Mouse (Mus musculus) left cerebral cortex, adult 18-20 months (tissue): ENCODE results near the gene Nol10. TPM values are rescaled to one million over a fixed set of nuclear protein-coding genes. Genes with fewer than 3 reads are reported as not detected.

Source experiments
- DNase-seq, 2 experiments: peaks; one replicate each; pipeline ENCODE4 v3.0.0; 2021 to 2022; ENCODE audit warnings: low spot score in 2 of 2, mixed read lengths in 1 of 2
- total RNA-seq, 2 experiments: library from RNA; stranded (reverse); gene quantifications; 2 replicates each; pipeline ENCODE4 v1.2.3; 2021

Gene Nol10
- total RNA-seq, 2 experiments from 2014 or later, result 20.8 to 21.3 TPM

GRCm38 (mm10) chr12:17360104-17360503, 11.8 kb downstream of the Nol10 start:
- no peak for DNase-seq

- DNase-seq, result no peak
Measured at GRCm38 (mm10) chr12:17360650-17361049, 12.4 kb downstream of the Nol10 start.

- no peak for DNase-seq
Measured at GRCm38 (mm10) chr12:17362316-17362715, 14.1 kb downstream of the Nol10 start.

GRCm38 (mm10) chr12:17366981-17367380, 18.7 kb downstream of the Nol10 start:
- DNase-seq, result peak; percentile 44 to 45

GRCm38 (mm10) chr12:17369111-17369510, 20.9 kb downstream of the Nol10 start:
- DNase-seq, result no peak

DNA sequence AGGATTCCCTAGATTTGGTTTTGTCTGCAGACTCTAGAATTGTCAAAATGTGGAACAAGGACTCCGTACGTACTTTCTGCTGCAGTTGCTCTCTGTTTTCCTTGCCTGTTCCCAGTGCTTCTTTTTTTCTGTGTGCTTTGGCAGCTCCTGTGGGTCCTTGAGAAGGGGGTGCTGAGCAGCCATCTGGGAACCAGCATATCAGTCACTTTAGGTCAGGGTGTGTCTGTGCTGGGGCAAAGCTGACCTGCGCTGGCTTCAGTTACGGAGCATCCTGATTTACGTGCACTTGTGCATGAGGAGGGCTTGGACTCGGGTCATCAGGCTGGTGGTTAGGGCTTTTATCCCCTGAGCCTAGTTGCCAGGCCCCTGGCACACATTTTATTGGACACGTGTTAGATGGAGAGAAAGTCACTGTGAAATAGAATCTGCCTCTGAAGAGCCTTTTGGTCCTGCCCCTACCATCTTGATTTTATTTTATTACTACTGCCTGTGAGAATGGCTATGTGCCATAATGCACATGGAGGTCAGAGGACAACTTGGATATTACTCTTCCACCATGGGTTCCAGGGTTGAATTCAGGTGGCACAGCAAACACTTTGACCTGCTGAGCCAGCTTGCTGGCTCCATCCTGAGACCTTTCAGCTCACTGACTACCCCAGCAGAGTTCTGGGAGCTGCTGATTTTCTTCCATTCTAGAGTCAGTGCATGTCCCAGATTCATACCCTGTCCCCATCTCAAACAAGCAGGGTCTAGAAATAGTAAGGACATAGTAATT, 21.5 kb downstream of the Nol10 start:
- no peak for DNase-seq

- no peak for DNase-seq
Measured at GRCm38 (mm10) chr12:17371589-17372235, 23.5 kb downstream of the Nol10 start.

DNA sequence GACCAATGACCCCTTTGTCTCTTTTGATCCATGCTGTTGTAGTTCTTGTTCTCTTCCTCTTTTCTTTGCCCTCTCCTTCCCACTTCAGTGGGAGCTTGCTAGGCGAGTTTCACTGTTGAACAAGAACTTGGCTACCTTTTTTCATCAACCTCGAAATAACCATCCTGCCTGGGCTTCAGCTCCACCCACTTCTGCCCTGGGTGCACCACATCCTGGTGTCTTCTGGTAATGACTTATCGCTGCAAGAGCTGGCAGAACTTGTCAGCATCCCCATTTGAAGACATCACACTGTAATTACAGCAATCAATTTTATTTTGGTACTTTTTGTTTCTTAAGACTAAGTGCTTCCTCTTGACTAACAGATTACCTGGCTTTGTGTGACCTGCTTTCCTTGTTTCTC, 24.4 kb downstream of the Nol10 start:
- no peak for DNase-seq

- no peak for DNase-seq
Measured at GRCm38 (mm10) chr12:17373470-17373975, 25.3 kb downstream of the Nol10 start.

DNA sequence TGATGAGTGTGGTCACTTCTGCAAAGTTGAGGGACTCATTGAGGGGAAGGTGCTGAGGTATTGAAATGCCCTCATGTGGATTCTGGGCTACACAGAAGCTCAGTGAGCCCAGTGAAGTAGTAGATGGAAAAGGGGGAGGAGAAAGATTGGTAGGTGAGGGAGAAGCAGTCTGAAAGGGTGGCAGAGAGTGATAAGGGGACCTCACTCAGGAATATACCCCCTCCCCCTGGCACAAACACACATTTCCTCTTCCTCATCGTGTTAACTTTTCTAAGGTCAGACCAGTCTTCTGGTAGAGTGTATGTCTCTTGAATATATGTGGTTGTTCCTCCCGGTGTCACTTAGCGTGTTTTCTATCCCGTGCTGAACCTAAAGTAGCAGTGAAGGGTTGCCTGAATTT, 27.0 kb downstream of the Nol10 start:
- DNase-seq, result no peak

DNA sequence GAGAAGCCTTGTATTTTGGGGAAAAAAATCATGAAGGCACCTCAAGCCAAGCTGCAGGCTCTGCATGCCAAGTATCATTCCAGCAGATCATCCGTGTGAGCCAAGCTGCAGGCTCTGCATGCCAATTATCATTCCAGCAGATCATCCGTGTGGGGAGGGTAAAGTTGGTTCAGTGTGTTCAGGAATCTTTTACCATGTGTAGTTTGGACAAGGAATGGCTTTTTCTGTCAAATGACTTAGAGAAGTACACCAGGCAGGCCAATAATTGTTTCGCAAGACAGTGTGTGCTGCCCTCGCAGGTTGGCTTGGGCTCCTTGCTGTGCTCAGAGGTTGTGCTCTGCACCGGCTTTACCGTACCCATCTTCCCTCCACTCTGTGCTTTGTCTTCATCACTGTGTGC, 28.3 kb downstream of the Nol10 start:
- no peak for DNase-seq

DNA sequence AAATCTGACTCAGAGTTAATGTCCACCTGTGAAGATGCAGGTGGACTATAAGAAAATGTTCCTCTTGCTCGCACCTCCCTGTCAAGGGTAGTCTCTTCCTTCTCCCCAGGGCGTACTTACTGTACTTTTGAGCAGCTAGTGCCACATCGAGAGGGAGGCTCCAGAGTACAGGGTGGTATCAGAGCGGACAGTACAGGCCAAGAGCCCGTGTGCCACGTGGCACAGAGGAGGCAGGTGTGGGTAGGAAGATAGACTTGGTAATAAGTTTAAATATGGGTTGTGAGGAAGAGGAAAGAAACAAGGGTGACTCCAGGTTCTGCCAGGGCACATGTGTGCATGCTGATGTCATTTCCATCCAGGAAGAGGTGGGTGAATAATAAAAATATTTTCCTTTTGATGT, 32.7 kb downstream of the Nol10 start:
- no peak for DNase-seq

- no peak for DNase-seq
Measured at GRCm38 (mm10) chr12:17382759-17383158, 34.5 kb downstream of the Nol10 start.

GRCm38 (mm10) chr12:17386896-17387295, 38.6 kb downstream of the Nol10 start:
- no peak for DNase-seq

DNA sequence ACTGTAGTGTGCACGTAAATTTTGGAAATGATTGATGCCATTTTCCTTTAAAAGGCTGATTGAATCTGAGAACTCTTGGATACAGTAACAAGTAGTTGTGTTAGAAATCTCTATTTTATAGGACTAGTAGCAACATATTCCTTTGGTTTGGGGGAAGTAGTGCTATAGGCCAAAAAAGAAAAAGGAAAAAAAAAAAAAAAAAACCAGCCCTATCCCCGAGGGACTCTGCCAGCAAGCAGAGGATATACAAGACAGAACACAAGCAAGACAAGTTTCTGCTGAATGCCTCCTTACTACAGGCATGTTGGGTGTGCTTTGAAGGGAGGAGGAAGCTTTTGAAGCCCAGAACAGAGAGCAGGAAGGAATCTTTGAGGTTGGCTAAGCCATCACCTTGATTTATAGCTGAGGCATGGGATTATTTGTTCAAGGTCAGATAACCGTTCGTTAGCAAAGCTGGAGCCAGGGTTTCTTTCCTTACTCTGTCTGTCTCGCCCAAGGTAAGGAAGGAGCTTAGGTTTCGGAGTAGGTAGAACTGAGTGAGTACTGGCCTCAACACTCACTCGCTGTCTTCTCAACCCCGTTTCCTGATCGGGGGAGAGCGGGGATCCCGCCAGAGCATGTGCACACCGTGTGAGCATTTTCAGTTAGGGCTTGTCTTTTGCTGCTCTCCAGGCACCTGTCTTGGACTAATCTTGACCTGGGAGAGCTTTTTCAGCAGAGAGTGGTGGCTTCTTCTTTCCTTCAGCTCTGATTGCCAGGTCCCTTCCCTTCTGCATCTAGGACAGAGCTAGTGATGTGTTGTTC, 39.3 kb downstream of the Nol10 start:
- DNase-seq, result no peak

- DNase-seq, result no peak
Measured at GRCm38 (mm10) chr12:17388136-17388437, 39.8 kb downstream of the Nol10 start.

DNA sequence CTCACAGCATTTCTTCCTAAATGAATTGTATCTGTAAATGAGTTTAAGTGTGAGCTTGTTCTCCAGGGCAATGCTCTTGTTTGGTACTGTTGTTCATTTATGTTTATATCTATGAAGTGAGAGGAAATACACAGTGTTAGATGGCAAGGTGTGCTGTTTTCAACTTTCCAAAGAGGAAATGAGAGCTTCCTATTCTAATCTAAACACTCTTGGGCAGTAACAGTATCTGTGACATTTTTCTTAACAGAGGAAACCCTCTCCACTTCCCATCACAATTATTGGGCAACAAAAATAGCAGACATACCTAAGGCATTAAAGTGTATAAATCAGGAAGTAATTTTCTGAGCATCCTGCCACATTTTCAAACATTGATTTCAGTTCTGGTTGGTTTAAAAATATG, 41.8 kb downstream of the Nol10 start:
- DNase-seq, result no peak

- DNase-seq, result no peak
Measured at GRCm38 (mm10) chr12:17390510-17390909, 42.3 kb downstream of the Nol10 start.

GRCm38 (mm10) chr12:17393148-17393547, 44.9 kb downstream of the Nol10 start:
- no peak for DNase-seq

DNA sequence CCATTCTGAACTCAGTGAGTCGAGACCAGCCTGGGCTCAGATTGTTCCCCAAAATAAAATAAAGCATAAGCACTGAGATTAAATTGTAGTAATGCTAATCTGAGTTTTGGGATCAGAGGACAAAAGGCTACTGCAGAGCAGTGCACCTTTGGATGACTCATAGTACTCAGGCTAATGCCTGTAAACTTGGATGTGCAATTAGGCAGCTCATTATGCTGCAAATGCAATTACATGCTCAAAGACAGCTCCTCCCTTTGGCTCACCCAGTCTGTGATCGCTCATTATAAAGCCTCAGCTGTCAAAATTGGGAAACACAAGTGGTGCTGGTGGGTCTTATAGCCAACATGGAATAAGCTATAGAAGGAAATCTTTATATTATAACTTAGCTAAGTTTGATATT, 48.9 kb downstream of the Nol10 start:
- no peak for DNase-seq

GRCm38 (mm10) chr12:17401419-17401818, 53.2 kb downstream of the Nol10 start:
- no peak for DNase-seq

GRCm38 (mm10) chr12:17402116-17402515, 53.9 kb downstream of the Nol10 start:
- DNase-seq, result no peak
